Mouse (Mus musculus) heart, postnatal 25 days (tissue): Measurements from ENCODE around the gene Cptp. TPM values are rescaled to one million over a fixed set of nuclear protein-coding genes. Genes with fewer than 3 reads are reported as not detected.

Experiments used
- DNase-seq: peaks from one replicate; pipeline ENCODE4 v3.0.0; 2022; ENCODE audit warnings: low spot score
- intact Hi-C: fragments of 180-260 bp; cut with DNase I; formaldehyde crosslinking; loops from one replicate; pipeline ENCODE4 v1.15.1; 2025
- total RNA-seq, 2 experiments: library from RNA; stranded (reverse); gene quantifications; 2 replicates each; pipeline ENCODE4 v1.2.3; 2021

The Cptp gene
- total RNA-seq, 2 experiments from 2014 or later: 8.1 to 10.5 TPM

GRCm38 (mm10) chr4:155891011-155891471 lies 21.8 kb upstream of the Cptp start:
- intact Hi-C loops: loop anchor here (5.0 kb wide), 1 partner anchor 59 kb away; the partner anchor contains the start of gene Aurkaip1
- no peak for DNase-seq

DNA sequence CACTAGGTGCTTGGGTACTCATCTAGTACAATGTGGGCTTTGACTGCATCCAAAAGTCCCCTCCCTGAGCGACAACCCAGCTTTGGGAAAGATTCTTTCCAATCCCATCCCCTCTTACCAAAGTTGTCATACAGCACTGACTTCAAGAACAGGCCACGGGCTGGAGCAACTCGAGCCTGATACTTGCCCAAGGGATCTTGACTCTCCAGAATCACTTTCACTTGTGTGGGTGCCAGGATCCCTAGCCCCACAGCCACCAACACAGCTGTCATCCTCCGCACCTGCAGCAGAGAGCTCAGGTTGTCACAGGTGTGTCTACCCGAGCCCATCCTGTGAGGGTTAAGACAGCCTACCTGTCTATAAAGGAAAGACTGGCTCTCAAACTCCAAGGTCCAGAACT lies 20.1 kb upstream of the Cptp start:
- intact Hi-C loops: loop anchor here (2.0 kb wide), 1 partner anchor 21 kb away; the partner anchor contains the start of genes Cptp and Ints11
- DNase-seq: no peak

GRCm38 (mm10) chr4:155888181-155888580 lies 18.9 kb upstream of the Cptp start:
- no peak for DNase-seq
- intact Hi-C loops: loop anchor here (2.0 kb wide), 1 partner anchor 19 kb away; the partner anchor contains the start of genes Cptp and Ints11

- intact Hi-C loops: loop anchor here (2.0 kb wide), 1 partner anchor 19 kb away; the partner anchor contains the start of genes Cptp and Ints11
Observed at GRCm38 (mm10) chr4:155887674-155888073, 18.4 kb upstream of the Cptp start.

GRCm38 (mm10) chr4:155886330-155886729 lies 17.1 kb upstream of the Cptp start:
- DNase-seq: no peak
- intact Hi-C loops: no loop called here

More at GRCm38 (mm10) chr4:155887674-155888073, 18.4 kb upstream of the Cptp start:
- no peak for DNase-seq

- intact Hi-C loops: no loop called here
- no peak for DNase-seq
Observed at GRCm38 (mm10) chr4:155883587-155883986, 14.3 kb upstream of the Cptp start.

- intact Hi-C loops: no loop called here
- no peak for DNase-seq
Observed at GRCm38 (mm10) chr4:155871404-155871803, 2.2 kb upstream of the Cptp start.

DNA sequence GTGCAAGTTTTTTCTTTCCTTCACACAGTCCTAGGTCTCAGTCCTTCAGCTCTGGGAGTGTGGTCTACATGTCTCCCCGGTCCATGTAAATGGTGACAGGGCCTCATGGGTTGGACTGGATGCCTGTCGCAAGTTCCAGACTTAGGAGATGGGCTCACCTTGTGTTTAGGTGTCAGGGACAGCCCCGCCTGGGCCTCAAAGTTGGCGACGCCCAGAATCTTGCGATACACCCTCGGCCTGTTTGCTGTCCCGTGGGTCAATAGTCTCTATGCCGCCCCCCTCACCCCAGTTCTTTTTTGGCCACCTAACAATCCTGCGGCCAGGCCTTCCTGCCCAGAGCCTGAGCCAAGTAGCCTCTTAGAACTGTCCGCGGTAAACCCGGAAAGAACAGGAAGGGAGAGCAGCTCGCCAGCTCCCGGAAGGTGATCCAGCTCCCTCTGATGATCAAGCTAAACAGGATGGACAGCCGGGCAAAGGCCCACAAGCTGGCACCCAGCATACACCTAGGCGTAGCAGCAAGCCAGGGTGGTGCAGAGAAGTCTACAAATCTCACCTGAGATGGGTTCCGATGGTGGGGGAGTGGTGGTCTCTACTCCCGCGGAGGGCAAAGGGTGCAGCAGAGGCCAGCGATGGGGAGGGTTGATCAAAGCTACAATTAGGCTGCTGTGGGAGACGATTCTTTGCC lies 484 bp downstream of the Cptp start:
- intact Hi-C loops: loop anchor here (1.0 to 2.0 kb wide), 3 partner anchors 20 to 74 kb away; no protein-coding TSS in a partner anchor
- no peak for DNase-seq

GRCm38 (mm10) chr4:155863001-155863400 lies 6.2 kb downstream of the Cptp start, which contains the start of gene Tas1r3:
Gene Tas1r3 (minus strand): TSS chr4:155863362.
- DNase-seq: no peak
- intact Hi-C loops: no loop called here

- DNase-seq: no peak
- intact Hi-C loops: no loop called here
Observed at GRCm38 (mm10) chr4:155861787-155862186, 7.5 kb downstream of the Cptp start.

DNA sequence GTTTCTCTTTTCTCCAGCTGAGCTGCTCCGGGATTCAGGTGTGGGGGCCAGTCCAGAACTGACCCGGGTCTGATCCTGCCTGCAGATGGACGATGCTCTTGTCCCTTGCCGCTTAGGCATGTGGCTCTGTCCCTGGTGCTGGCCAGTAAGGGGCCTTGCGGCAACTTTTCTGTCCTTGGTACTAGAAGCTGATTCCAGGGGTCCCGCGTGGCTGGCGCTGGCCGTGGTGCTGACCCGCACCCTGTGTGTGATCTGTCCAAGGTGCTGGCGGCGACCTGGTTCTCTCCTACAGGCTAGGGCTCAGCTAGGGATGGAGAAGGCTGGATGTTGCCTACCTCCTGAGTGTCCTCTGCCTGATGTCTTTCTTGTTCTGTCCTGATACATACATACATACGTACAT lies 9.9 kb downstream of the Cptp start:
- DNase-seq: no peak
- intact Hi-C loops: no loop called here

DNA sequence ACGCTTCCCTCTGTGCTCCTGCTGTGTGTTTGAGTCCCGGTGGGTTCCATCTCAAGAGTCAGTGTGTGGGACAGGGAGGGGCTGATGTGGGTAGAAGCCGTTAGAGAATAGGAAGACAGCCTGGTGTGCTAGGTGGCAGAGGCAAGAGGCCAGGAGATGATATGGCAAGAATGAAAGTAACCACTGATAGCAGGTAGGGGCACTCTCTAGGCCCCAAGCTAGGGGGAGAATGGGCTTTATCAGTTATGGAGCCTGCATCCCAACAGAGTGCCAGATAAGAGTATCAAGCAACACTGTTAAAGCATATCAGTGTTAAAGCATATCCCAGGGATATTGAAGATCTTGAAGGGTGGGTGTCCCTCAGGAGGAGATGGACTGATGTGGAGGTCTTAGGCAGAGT lies 12.4 kb downstream of the Cptp start:
- intact Hi-C loops: no loop called here
- DNase-seq: no peak

- DNase-seq: no peak
- intact Hi-C loops: no loop called here
Observed at GRCm38 (mm10) chr4:155856071-155856470, 13.2 kb downstream of the Cptp start.

- DNase-seq: no peak
- intact Hi-C loops: no loop called here
Observed at GRCm38 (mm10) chr4:155854991-155855390, 14.2 kb downstream of the Cptp start.

GRCm38 (mm10) chr4:155853421-155853820 lies 15.8 kb downstream of the Cptp start:
- no peak for DNase-seq
- intact Hi-C loops: no loop called here

DNA sequence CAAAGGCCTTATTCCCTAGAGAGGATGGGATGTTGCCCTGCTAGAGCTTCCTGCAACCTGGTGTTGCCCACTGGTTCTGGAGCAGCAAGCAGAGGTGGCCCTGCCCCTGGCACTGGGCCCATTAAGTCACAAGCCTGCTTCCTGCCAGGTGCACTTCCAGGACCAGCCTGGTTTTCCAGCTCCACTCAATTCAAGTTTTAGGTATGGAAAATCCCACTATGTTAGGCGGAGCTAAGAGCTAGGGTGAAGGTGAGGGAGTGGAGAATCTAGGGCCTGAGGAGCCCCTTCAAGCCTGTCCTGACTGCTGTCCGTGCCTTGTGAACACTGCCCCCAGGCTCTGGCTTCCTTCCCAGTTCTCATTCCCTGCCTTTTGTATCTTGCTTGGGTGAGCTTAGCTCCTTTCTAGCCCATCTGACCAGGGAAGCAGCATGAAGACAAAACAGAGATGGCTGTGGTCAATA lies 17.3 kb downstream of the Cptp start:
- DNase-seq: no peak
- intact Hi-C loops: no loop called here

DNA sequence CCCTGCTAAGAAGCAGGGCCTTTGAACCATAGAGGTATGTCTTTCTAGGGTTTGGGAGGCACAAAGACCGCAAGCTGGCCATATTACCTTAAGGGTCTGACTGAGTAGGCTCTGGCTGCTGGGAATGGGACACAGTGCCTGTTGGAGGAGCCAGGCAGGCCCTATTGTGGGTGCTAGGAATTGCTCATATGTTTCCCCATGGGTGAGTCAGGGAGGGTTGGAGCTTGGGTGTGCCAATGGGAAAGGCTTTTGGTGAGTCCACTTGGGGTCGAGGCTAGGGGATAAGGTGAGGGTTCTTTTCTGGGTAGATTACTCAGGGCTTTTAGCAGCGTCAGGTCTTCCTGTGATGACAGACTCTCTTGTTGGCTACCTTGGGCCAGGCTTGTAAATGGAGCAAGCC lies 17.9 kb downstream of the Cptp start:
- no peak for DNase-seq

DNA sequence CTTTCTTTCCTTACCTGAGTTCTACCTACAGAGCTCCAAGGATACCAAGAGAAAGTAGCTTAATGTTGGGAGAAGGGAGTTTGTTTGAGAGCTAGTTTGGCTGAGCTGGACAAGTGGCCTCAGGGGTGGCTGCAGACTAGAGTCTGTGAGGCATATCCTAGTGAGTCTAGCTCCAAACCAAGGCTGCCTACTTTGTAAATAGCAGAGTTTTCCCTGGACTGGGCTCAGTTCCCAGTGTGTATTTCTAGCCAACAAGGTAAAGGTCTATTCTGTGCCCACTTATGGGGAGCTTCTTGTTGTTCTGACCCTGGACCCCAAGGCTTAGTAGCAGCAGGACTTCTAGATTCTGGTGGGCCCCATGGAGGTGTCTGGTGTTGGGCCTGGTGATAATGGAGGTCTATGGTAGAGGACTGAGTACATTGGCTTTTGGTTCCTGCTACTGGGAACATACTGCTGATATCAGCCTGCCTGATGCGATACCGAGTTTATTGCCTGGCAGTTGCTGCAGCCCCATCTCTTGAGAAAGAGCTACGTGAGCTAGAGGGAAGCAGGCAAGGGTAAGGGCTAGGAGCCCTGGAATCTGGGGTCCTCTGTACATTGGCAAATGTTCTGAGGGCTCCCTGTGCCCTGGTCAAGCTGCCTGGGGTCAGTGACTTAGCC lies 19.3 kb downstream of the Cptp start:
- DNase-seq: no peak
- intact Hi-C loops: loop anchor here (2.0 to 5.0 kb wide), 2 partner anchors 19 to 92 kb away; partner anchors contain the start of genes Cptp, Ints11 and Ube2j2

More for the DNA sequence above, 17.9 kb downstream of the Cptp start:
- intact Hi-C loops: no loop called here

DNA sequence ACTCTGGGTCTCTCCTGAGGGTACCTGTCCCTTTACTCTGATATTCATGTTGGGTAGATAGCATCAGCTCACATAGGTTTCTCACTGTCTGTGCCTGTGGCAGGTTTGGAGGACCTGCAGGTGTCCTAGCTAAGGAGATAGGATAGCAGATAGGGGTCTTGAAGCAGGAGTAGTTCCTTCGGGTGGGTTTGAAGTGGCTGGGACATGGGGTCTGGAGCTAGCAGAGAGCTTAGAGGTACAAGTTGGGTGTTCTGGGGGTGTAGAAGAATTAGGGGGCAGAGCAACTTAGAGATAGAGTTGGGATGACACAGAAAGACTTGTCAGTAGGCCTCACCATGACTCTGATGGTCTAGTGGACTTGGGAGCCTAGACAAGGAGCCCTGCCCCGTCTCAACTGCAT lies 19.8 kb downstream of the Cptp start:
- no peak for DNase-seq
- intact Hi-C loops: loop anchor here (2.0 to 5.0 kb wide), 2 partner anchors 19 to 93 kb away; partner anchors contain the start of genes Cptp, Ints11 and Ube2j2

- intact Hi-C loops: loop anchor here (2.0 to 5.0 kb wide), 2 partner anchors 20 to 94 kb away; partner anchors contain the start of genes Cptp, Ints11 and Ube2j2
Observed at GRCm38 (mm10) chr4:155848434-155849095, 20.7 kb downstream of the Cptp start.

More at GRCm38 (mm10) chr4:155848434-155849095, 20.7 kb downstream of the Cptp start:
- DNase-seq: no peak
